Comparison of ENCODE assay signal across 26 mouse cellular contexts in the genomic region with DNA sequence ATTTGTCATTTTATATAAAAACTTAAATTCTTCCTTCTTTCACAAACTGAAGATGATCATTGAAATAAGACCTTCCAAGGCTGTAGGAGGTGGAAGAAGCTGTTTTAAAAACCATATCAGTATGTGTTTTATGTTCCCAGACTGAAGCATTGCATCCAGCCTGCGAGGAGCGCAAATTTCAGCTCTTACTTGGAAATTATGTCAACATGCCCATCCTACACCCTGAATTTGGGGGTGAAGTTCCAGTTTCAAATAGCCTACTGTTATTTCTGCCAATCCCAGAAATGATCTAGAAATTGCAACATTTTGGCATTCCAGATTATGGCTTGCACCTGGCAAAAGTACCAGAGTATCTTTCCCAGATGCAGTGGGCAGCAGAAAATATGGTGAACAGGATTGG.
DNase-seq lines count a peak whose midpoint lies in the region; ATAC-seq and TF ChIP-seq lines count a peak whose summit lies in the region.
"Had no signal": no experiment of that assay in that cellular context is flagged by ENCODE, and none has a peak within 500 bp of the region (broad histone marks: within the 10 kb centered on the region; RNA-seq: fewer than 3 reads in every experiment).

No protein-coding gene starts in this region.

- TF ChIP-seq CTCF in layer of hippocampus, adult 2 months (conservative IDR thresholded peaks at IDR 0.05) = no peak

- no peak for DNase-seq in frontal cortex, postnatal 25 days (ENCODE audit: low spot score in 2 of 2)
- DNase-seq in layer of hippocampus, adult 2 months (ENCODE audit: low spot score in 2 of 2) = no peak
- no peak for DNase-seq in layer of hippocampus, postnatal 10 days (ENCODE audit: low spot score in 2 of 2)
- peak; percentile 54 for DNase-seq in brain, adult 2 months (ENCODE audit: low read depth, low spot score)
- DNase-seq: adrenal gland, adult 8-10 months; adrenal gland, postnatal 14 days; adrenal gland, postnatal 36 days; B cell, adult 2 months; cerebellum, adult 11 months; cerebellum, adult 18-20 months; cerebellum, adult 8-10 months; cerebellum, adult 9-11 months; cerebellum, postnatal 14 days; cerebellum, postnatal 36 days; embryo, embryonic 11 days had no signal

- H3K27ac ChIP-seq in layer of hippocampus, adult 2 months = peak overlapping the region; percentile 32; the same call in 1 of the 2 replicates
- H3K27ac ChIP-seq: embryonic facial prominence, embryonic 13.5 days; embryonic facial prominence, embryonic 15.5 days; forebrain, embryonic 10.5 days; forebrain, embryonic 12.5 days had no signal

- H3K4me3 ChIP-seq in layer of hippocampus, adult 2 months = no peak overlapping the region
- H3K4me3 ChIP-seq: embryonic facial prominence, embryonic 13.5 days; embryonic facial prominence, embryonic 15.5 days; erythroblast, embryonic 14.5 days; forebrain, embryonic 10.5 days; forebrain, embryonic 12.5 days had no signal

- ATAC-seq in frontal cortex, adult (ENCODE audit: low TSS enrichment) = 0 out of 2 replicates have a peak, but pooled peaks have one; percentile 42
- ATAC-seq: activated CD4-positive, CD25-positive, alpha-beta regulatory T cell, adult 4 months; CD4-positive, CD25-positive, alpha-beta regulatory T cell, adult 4 months; forebrain, embryonic 14.5 days; forebrain, embryonic 16.5 days; Patski had no signal
